Mouse (Mus musculus) heart, embryonic 16.5 days (tissue): ENCODE data around the gene Tbc1d17. TPM values are rescaled to one million over a fixed set of nuclear protein-coding genes. Genes with fewer than 3 reads are reported as not detected.

Experiments
- ATAC-seq: fragments of 200-750 bp; cut with Nextera tagmentation; replicated peaks from 2 replicates; pipeline ENCODE4 v1.8.0; 2017; ENCODE audit warnings: moderate number of reproducible peaks; ENCODE audit not compliant: insufficient read depth, low FRiP score; ENCODE audit errors: extremely low read depth
- H3K27ac ChIP-seq: fragments of 300-500 bp; sonication (generic); 2 replicates; pipeline ENCODE4 v1.5.1; 2014; ENCODE audit warnings: mild to moderate bottlenecking, low read length, control low read depth, moderate library complexity
- H3K27me3 ChIP-seq: fragments of 300-500 bp; sonication (generic); 2 replicates; pipeline ENCODE4 v1.6.1; 2014; ENCODE audit warnings: low read length, mixed read lengths; ENCODE audit not compliant: control insufficient read depth, insufficient read depth
- H3K36me3 ChIP-seq: fragments of 300-500 bp; sonication (generic); 2 replicates; pipeline ENCODE4 v1.6.1; 2014; ENCODE audit not compliant: control insufficient read depth, insufficient read depth
- H3K4me1 ChIP-seq: fragments of 300-500 bp; sonication (generic); 2 replicates; pipeline ENCODE4 v1.6.1; 2014; ENCODE audit warnings: low read length, mixed read lengths; ENCODE audit not compliant: control insufficient read depth, insufficient read depth
- H3K4me2 ChIP-seq: fragments of 300-500 bp; sonication (generic); 2 replicates; pipeline ENCODE4 v1.6.1; 2014; ENCODE audit warnings: low read depth, mild to moderate bottlenecking, control low read depth, low read length
- H3K4me3 ChIP-seq: fragments of 300-500 bp; sonication (generic); 2 replicates; pipeline ENCODE4 v1.5.1; 2014; ENCODE audit warnings: mild to moderate bottlenecking, control low read depth, low read length
- H3K9ac ChIP-seq: fragments of 300-500 bp; sonication (generic); 2 replicates; pipeline ENCODE4 v1.6.1; 2014; ENCODE audit warnings: low read length, control low read depth
- H3K9me3 ChIP-seq: fragments of 300-500 bp; sonication (generic); replicated peaks from 2 replicates; pipeline ENCODE4 v1.6.1; 2016; ENCODE audit warnings: low read length; ENCODE audit not compliant: control insufficient read depth
- WGBS: fragments of 180-500 bp; shearing (Covaris S2); extraction: QIAGEN DNeasy Blood & Tissue Kit; methylation state at CpG from one replicate; pipeline ENCODE4 v1.1.7; 2014; 5-methylcytosine and 5-hydroxymethylcytosine counted together
- polyA plus RNA-seq: library from polyadenylated mRNA; unstranded; fragments of >200 nt; fragmentation: Nextera tagmentation; extraction: Ambion mirVana; gene quantifications from 2 replicates; pipeline ENCODE4 v1.2.1, GENCODE M21; 2015

Gene Tbc1d17
- polyA plus RNA-seq, 1 experiment from 2014 or later: 60.5 TPM

- 61% methylated on average over 24 of the region's 24 CpGs for WGBS
- Histone ChIP-seq H3K4me1 (peaks cover 46% of the 10 kb centered on the region), H3K36me3 (peaks cover 26% of the 10 kb centered on the region), H3K4me3 (no peak overlapping the region), H3K4me2 (peak overlapping the region; percentile 20), H3K9ac (peak overlapping the region; percentile 39), H3K27ac (peak overlapping the region; percentile 100), H3K27me3 (no peaks in the 10 kb centered on the region), H3K9me3 (no peaks in the 10 kb centered on the region)
- ATAC-seq: no peak
These were observed 16.0 kb upstream of the Tbc1d17 start for GRCm38 (mm10) chr7:44864595-44865542.

GRCm38 (mm10) chr7:44863982-44864494 is 15.2 kb upstream of the Tbc1d17 start:
- H3K4me2 ChIP-seq: no peak overlapping the region
- peak overlapping the region; percentile 100 for H3K27ac ChIP-seq
- ATAC-seq: no peak

DNA sequence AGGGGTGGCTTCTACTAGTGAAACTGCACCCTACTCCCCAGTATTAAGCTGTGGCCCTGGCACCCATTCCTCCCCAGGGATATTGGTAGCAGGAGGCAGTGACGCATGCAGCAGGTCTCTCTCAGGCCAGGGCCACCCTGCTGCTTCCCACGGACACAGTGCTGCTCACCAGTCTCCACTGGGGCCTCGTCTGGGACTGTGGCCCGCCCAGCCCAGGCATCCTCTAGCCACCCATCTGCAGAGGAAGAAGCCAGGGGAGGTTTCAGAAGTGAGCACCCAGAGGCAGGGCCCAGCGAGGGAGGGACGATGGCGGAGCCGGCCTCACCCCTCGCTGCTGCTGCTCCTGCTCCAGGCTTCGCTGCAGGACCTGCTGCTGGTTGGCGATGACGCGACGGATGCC is 14.3 kb upstream of the Tbc1d17 start:
- H3K9me3 ChIP-seq: no peaks in the 10 kb centered on the region
- H3K4me3 ChIP-seq: no peak overlapping the region
- no peak overlapping the region for H3K27ac ChIP-seq
- H3K36me3 ChIP-seq: peaks cover 26% of the 10 kb centered on the region
- no peak overlapping the region for H3K4me2 ChIP-seq
- H3K27me3 ChIP-seq: no peaks in the 10 kb centered on the region
- peaks cover 42% of the 10 kb centered on the region for H3K4me1 ChIP-seq
- H3K9ac ChIP-seq: no peak overlapping the region
- 82% methylated on average over 14 of the region's 14 CpGs for WGBS
- ATAC-seq: no peak

More at GRCm38 (mm10) chr7:44863982-44864494, 15.2 kb upstream of the Tbc1d17 start:
- peaks cover 46% of the 10 kb centered on the region for H3K4me1 ChIP-seq
- H3K9ac ChIP-seq: peak overlapping the region; percentile 39
- H3K4me3 ChIP-seq: no peak overlapping the region
- H3K36me3 ChIP-seq: peaks cover 26% of the 10 kb centered on the region
- H3K27me3 ChIP-seq: no peaks in the 10 kb centered on the region
- 85% methylated on average over 11 of the region's 11 CpGs for WGBS
- no peaks in the 10 kb centered on the region for H3K9me3 ChIP-seq

DNA sequence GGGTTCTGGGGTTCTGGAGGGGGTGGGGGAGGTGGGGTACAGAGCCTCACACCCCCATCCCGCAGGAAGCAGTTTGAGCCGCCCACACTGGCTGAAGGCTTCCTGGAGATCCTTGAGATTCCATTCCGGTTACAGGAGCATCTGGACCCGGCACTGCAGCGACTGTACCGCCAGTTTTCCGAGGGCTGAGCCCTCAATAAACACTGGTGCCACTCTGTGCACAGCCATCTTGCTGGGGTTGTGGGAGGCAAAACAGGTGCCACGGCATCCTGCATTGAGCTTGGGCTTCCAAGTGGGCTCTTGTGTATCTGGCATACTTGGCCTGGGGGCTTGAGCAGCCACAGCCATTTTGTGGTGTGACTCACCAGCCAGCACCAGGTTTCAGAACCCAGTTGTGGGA is 13.6 kb upstream of the Tbc1d17 start:
- H3K27ac ChIP-seq: no peak overlapping the region
- 75% methylated on average over 8 of the region's 8 CpGs for WGBS
- peaks cover 38% of the 10 kb centered on the region for H3K4me1 ChIP-seq
- H3K9ac ChIP-seq: no peak overlapping the region
- H3K36me3 ChIP-seq: peaks cover 26% of the 10 kb centered on the region
- no peak overlapping the region for H3K4me3 ChIP-seq
- ATAC-seq: no peak
- no peaks in the 10 kb centered on the region for H3K9me3 ChIP-seq
- no peaks in the 10 kb centered on the region for H3K27me3 ChIP-seq
- no peak overlapping the region for H3K4me2 ChIP-seq

GRCm38 (mm10) chr7:44861429-44861816 is 12.5 kb upstream of the Tbc1d17 start:
- Histone ChIP-seq H3K27me3 (no peaks in the 10 kb centered on the region), H3K9me3 (no peaks in the 10 kb centered on the region), H3K9ac (no peak overlapping the region), H3K36me3 (peaks cover 26% of the 10 kb centered on the region), H3K27ac (no peak overlapping the region), H3K4me2 (no peak overlapping the region), H3K4me1 (peaks cover 31% of the 10 kb centered on the region), H3K4me3 (no peak overlapping the region)
- no peak for ATAC-seq
- WGBS: 82% methylated on average over 14 of the region's 14 CpGs

- H3K4me1 ChIP-seq: peaks cover 30% of the 10 kb centered on the region
- H3K27ac ChIP-seq: no peak overlapping the region
- H3K27me3 ChIP-seq: no peaks in the 10 kb centered on the region
- 0 out of 2 replicates have a peak, but pooled peaks have one; percentile 15 for ATAC-seq
- H3K9me3 ChIP-seq: no peaks in the 10 kb centered on the region
- no peak overlapping the region for H3K9ac ChIP-seq
- H3K4me2 ChIP-seq: no peak overlapping the region
- WGBS: 53% methylated on average over 22 of the region's 22 CpGs
- peaks cover 26% of the 10 kb centered on the region for H3K36me3 ChIP-seq
- H3K4me3 ChIP-seq: no peak overlapping the region
These were observed 11.9 kb upstream of the Tbc1d17 start for GRCm38 (mm10) chr7:44860576-44861428.

DNA sequence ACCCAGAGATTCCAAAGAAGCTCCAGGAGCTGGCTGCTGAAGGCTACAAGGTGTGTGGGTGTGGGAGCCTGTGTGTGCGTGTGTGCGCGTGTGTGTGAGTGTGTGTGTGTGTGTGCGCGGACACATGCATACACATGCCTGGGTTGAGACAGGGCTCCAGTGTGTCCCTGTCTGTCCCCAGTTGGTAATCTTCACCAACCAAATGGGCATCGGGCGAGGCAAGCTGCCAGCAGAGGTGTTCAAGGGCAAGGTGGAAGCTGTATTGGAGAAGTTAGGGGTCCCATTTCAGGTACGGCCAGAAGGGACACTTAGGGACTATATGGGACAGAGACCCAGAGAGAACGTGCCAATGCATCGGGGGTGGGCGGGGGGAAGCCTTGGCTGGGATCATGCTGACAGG is 11.0 kb upstream of the Tbc1d17 start:
- ATAC-seq: no peak

GRCm38 (mm10) chr7:44857905-44858304 is 9.0 kb upstream of the Tbc1d17 start:
- Histone ChIP-seq H3K4me2 (peak overlapping the region; percentile 75), H3K9me3 (no peaks in the 10 kb centered on the region), H3K4me3 (peak overlapping the region; percentile 63), H3K27ac (no peak overlapping the region), H3K9ac (peak overlapping the region; percentile 83), H3K4me1 (peaks cover 24% of the 10 kb centered on the region), H3K36me3 (peaks cover 9% of the 10 kb centered on the region), H3K27me3 (no peaks in the 10 kb centered on the region)
- WGBS: 26% methylated on average over 8 of the region's 8 CpGs
- no peak for ATAC-seq

More for the DNA sequence above, 11.0 kb upstream of the Tbc1d17 start:
- 89% methylated on average over 11 of the region's 11 CpGs for WGBS
- H3K4me2 ChIP-seq: no peak overlapping the region
- no peak overlapping the region for H3K9ac ChIP-seq
- no peak overlapping the region for H3K4me3 ChIP-seq
- no peak overlapping the region for H3K27ac ChIP-seq
- peaks cover 27% of the 10 kb centered on the region for H3K4me1 ChIP-seq
- no peaks in the 10 kb centered on the region for H3K27me3 ChIP-seq
- no peaks in the 10 kb centered on the region for H3K9me3 ChIP-seq
- H3K36me3 ChIP-seq: peaks cover 26% of the 10 kb centered on the region
